Mouse (Mus musculus) left cerebral cortex, postnatal 4 days (tissue): ENCODE measurements at regions not wholly inside any gene's neighbourhood (a gene's known extent, or its start where the extent isn't known, plus 50 kb on each side); places are given as distances from the start of the nearest gene placed in this dataset.

Experiments used
- DNase-seq: peaks from one replicate; pipeline ENCODE4 v3.0.0-alpha.2; 2022
- intact Hi-C: fragments of 180-260 bp; cut with DNase I; formaldehyde crosslinking; loops from one replicate; pipeline ENCODE4 v1.15.1; 2025

- intact Hi-C loops = no loop called here
- no peak for DNase-seq
These were observed 60.4 kb downstream of the Aipl1 start for GRCm38 (mm10) chr11:71976724-71977481.

GRCm38 (mm10) chr11:71971351-71971750, 66.0 kb downstream of the Aipl1 start:
- no peak for DNase-seq
- intact Hi-C loops = no loop called here

DNA sequence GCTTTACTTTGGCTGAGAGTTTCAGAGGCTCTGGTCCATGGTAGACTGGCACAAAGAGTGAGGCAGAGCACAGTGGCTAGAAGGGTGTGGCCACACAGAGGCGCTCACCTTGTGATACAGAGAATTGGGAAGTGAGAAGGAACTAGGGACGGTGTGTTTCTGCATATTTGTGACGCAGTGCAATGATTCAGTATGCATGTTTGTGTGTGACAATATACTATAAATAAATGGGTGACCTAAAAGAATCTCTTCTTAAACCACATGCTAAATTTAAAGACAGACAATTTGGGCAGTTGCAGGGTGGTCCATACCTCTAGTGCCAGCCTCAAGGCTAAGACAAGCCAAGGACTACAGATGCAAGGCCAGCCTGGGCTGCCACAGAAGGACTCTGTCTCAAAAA, 75.0 kb downstream of the Aipl1 start:
- intact Hi-C loops = no loop called here
- DNase-seq = no peak

GRCm38 (mm10) chr11:71952533-71952932, 84.8 kb downstream of the Aipl1 start:
- intact Hi-C loops = no loop called here
- DNase-seq = no peak

DNA sequence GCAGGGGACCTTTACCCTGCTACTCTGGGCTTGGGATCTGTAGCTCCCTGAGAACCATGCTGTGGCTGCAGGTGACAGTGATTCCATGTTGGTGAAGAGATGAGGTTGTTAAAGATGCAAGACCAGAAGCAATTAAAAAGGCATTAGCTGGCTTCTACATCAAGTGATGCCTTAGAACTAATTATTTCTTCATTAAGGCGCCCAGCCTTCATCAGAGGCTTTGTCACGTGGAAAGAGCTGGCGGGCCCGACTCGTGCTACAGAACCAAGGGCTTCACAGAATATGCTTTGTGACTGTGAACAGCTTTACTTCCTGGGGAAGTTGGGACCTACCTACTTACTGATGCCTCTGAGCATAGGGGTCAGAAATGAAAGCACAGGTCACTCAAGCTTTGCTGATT, 90.1 kb downstream of the Aipl1 start:
- intact Hi-C loops = no loop called here
- DNase-seq = no peak

- intact Hi-C loops = no loop called here
- no peak for DNase-seq
These were observed 92.3 kb downstream of the Aipl1 start for GRCm38 (mm10) chr11:71945098-71945413.

DNA sequence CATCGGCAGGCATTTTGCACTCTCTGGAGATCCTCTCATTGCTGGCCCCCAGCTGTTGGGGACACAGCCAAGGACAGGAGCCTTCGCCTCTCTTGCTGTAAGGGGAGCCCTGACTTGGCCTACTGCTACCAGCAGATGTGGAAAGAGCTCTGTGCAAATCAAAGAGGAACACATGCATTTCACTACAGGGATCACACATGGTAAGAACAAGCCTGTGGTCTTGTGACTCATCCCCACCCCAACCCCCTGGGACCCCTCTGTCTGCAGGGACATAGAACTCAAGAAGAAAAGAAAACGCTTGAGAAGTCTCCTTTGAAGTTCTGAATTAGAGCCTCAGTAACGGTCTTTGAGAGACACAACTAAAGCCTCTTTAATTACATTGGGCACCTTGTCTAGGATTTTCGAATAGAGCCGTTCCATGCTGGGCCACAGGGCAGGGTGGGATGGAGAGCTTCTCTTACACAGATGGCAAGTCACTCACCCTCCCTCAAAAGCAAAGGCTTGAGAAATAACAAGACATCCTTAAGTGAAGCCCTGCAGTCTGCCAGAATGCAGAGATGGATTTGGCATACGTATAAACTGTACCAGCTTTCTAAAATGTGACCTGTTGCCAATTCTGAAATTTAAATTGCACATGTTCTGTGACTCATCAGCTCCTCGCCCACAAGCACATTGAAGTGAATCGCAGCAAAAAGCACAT, 92.8 kb downstream of the Aipl1 start:
- intact Hi-C loops = no loop called here
- DNase-seq = no peak

DNA sequence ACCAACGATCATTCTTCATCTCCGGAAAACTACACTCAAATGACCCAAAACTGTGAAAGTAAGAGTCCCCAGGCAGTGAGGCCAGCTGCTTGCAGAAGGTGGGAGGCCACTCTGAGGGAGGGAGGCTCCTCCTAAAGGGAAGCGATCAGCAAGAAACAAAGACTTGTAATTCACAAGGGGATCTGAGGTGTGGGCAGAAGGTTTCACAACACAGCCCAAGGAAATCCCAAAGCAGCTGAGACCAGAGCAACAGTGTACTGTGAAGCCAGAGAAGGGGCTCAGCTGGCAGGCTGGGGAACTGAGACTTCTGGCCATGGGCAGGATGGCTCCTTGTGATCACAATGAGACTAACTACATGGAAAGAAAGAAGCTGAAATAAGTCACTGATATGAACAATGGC, 93.8 kb downstream of the Aipl1 start:
- intact Hi-C loops = no loop called here
- no peak for DNase-seq

- intact Hi-C loops = no loop called here
- peak; percentile 16 for DNase-seq
These were observed 98.2 kb downstream of the Aipl1 start for GRCm38 (mm10) chr11:71939066-71939465.

GRCm38 (mm10) chr11:71937108-71937507, 100.2 kb downstream of the Aipl1 start:
- intact Hi-C loops = no loop called here
- no peak for DNase-seq

GRCm38 (mm10) chr11:71929716-71930488, 107.4 kb downstream of the Aipl1 start:
- no peak for DNase-seq
- intact Hi-C loops = no loop called here

GRCm38 (mm10) chr11:71914665-71915064, 122.6 kb downstream of the Aipl1 start:
- no peak for DNase-seq
- intact Hi-C loops = no loop called here

DNA sequence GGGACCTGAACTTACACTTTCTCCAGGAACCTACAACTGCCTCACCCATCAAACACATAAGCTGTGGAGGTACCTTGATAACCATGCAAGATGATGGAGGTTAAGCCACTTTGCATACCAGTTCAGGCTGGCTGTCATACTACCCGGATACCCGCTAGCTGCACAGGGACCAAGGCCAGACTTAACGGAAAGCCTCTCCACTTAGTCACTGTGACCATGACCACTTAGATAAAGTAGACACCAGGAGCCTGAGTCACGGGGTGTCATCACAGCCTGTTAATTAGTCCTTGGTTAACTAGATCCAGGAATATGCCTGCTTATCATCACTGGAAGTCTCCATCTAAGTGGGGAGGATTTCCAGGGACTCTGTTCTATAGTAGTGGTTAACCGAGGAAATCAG, 124.7 kb downstream of the Aipl1 start:
- no peak for DNase-seq
- intact Hi-C loops = no loop called here

- no peak for DNase-seq
- intact Hi-C loops = no loop called here
These were observed 126.0 kb downstream of the Aipl1 start for GRCm38 (mm10) chr11:71911284-71911683.

- no peak for DNase-seq
- intact Hi-C loops = no loop called here
These were observed 128.7 kb downstream of the Aipl1 start for GRCm38 (mm10) chr11:71908616-71909015.

DNA sequence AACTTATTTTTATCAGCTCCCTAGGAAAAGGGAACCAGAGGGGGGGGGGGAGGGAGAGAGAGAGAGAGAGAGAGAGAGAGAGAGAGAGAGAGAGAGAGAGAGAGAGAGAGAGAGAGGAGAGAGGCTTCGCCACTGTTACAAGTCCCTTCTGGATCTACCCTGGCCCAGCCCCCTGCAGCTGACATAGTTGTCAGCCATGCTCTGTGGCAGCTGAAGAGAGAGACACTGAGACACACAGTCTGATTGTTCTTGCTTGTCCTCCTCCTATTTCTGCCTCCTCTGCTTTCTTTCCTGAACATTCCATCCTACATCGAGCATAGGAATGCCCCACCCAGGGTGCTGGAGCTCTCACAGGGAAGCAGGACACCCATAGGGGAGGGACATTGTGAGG, 134.3 kb downstream of the Aipl1 start:
- intact Hi-C loops = no loop called here
- no peak for DNase-seq

GRCm38 (mm10) chr11:71902304-71903019, 134.8 kb downstream of the Aipl1 start:
- intact Hi-C loops = no loop called here
- DNase-seq = peak; percentile 64

DNA sequence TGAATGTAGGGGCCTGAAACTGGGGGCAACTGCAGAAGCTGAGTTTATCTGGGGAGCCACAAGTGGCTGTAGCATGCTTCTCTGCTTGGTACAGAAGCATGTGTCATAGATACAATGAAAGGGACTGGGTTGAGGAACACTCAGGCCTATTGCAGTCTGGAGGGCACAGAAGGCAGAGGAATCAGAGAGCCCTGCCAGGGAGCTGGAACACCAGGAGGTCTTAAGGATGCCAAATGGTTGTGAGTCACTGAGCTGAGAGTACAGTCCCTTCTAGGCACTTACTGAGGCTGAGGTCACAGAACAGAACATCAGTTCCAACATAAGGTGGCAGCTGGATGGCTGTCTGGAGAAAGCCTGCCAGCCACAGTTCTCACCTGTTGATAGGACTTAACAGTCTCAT, 136.5 kb downstream of the Aipl1 start:
- intact Hi-C loops = no loop called here

GRCm38 (mm10) chr11:71897551-71897950, 139.8 kb downstream of the Aipl1 start:
- intact Hi-C loops = no loop called here
- DNase-seq = no peak

More for the DNA sequence above, 136.5 kb downstream of the Aipl1 start:
- DNase-seq = peak; percentile 19

GRCm38 (mm10) chr11:71897141-71897540, 140.2 kb downstream of the Aipl1 start:
- DNase-seq = no peak
- intact Hi-C loops = no loop called here

DNA sequence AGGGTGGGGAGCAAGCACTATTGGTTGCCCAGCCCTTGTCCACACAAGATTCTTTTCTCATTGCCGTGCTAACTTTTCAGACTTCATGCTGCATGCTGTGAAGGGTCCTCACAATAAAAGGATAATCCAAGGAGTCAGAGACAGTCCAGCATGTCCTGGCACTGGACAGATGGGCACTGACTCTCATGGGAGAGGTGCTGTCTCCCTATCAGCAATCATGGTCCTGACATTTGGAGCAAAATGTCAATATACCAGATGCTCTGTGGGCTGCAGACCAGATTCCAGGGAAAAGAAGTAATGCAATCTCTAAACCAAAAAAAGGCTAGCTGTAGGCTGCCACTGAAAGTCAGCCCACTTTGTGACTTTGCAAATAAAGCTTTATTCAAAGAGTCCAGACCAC, 141.5 kb downstream of the Wscd1 start:
- intact Hi-C loops = no loop called here
- DNase-seq = peak; percentile 32
